In the genomic region with DNA sequence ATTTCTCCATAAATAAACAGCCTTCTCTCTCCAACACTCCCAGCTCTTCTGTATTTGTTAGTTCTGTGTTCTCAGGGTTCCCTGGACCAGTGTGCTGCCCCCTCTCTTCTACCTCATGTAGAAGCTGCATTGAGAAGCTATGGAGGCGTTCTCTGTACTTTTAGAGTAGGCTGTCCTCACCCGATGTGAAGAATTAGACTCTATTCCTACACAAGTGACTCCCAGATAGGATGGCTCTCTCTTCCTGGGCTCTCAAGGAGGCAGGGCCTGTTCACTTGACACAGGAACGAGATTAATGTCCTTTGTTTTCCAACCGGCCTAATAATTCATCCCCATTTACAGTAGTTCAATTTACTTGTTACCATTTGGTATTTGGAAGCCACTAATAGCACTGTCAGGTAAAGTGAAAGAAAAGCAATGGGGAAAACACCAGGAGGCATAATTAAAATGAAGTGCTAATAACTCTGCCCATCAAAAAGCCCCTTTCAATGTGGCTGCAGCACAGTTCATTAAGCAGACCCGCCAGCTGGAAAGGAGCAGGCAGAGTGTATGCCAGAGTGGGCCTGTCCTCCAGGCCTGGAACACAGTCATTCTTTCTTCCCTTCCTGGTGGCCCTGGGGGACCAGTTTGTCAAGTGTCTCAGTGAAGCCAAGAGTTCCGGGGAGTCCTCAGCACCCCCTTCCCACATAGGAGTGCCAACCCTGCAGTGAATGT, we compare ENCODE assay signal across 9 mouse cellular contexts.
DNase-seq lines count a peak whose midpoint lies in the region; ATAC-seq and TF ChIP-seq lines count a peak whose summit lies in the region.
"Had no signal": no experiment of that assay in that cellular context is flagged by ENCODE, and none has a peak within 500 bp of the region (broad histone marks: within the 10 kb centered on the region; RNA-seq: fewer than 3 reads in every experiment).

No protein-coding gene starts in this region.

- no peak overlapping the region for H3K9ac ChIP-seq in kidney, embryonic 14.5 days (ENCODE audit: low read depth, low read length)
- no peak overlapping the region for H3K9ac ChIP-seq in intestine, embryonic 16.5 days (ENCODE audit: low read depth, low read length)
- H3K9ac ChIP-seq: lung, embryonic 15.5 days had no signal

- peaks cover 9% of the 10 kb centered on the region; the same call in 1 of the 2 replicates for H3K4me1 ChIP-seq in kidney, embryonic 14.5 days (ENCODE audit: control insufficient read depth, insufficient read depth, low read length)
- H3K4me1 ChIP-seq in intestine, embryonic 16.5 days (ENCODE audit: control insufficient read depth, insufficient read depth, low read length) = no peaks in the 10 kb centered on the region
- H3K4me1 ChIP-seq in thymus, adult 2 months (replicated peaks; ENCODE audit: control insufficient read depth, insufficient read depth, low read length) = no peaks in the 10 kb centered on the region
- H3K4me1 ChIP-seq: lung, embryonic 15.5 days had no signal

- no peak for TF ChIP-seq POLR2A in thymus, adult 2 months (IDR thresholded peaks at IDR 0.05; ENCODE audit: control insufficient read depth, extremely low read depth, insufficient read depth, low read length, poor library complexity)

- H3K27ac ChIP-seq in kidney, embryonic 14.5 days (ENCODE audit: low read depth, low read length) = no peak overlapping the region
- no peak overlapping the region for H3K27ac ChIP-seq in intestine, embryonic 16.5 days (ENCODE audit: low read length)
- H3K27ac ChIP-seq in thymus, adult 2 months (ENCODE audit: control insufficient read depth, insufficient read depth, low read length) = no peak overlapping the region
- H3K27ac ChIP-seq: lung, embryonic 15.5 days had no signal

- ATAC-seq in kidney, embryonic 14.5 days (ENCODE audit: low FRiP score, low TSS enrichment) = peak; percentile 75
- no peak for ATAC-seq in megakaryocyte-erythroid progenitor cell, adult 5-6 weeks (replicated peaks; ENCODE audit: low FRiP score, low TSS enrichment, poor library complexity, severe bottlenecking)
- ATAC-seq in intestine, embryonic 16.5 days = no peak

- intact Hi-C loops in gastrocnemius, postnatal 14 days (cut with DNase I; ENCODE audit: low total_unique reads) = no loop called here

- no peaks in the 10 kb centered on the region for H3K9me3 ChIP-seq in kidney, embryonic 14.5 days (ENCODE audit: control insufficient read depth, low read length)
- no peaks in the 10 kb centered on the region for H3K9me3 ChIP-seq in intestine, embryonic 16.5 days (ENCODE audit: control insufficient read depth, low read length)
- H3K9me3 ChIP-seq: lung, embryonic 15.5 days had no signal

- H3K27me3 ChIP-seq in kidney, embryonic 14.5 days (ENCODE audit: control insufficient read depth, insufficient read depth, low read length) = no peaks in the 10 kb centered on the region
- no peaks in the 10 kb centered on the region for H3K27me3 ChIP-seq in intestine, embryonic 16.5 days (replicated peaks; ENCODE audit: control insufficient read depth, insufficient read depth, low read length)
- H3K27me3 ChIP-seq in thymus, adult 2 months (ENCODE audit: control insufficient read depth, insufficient read depth, low read length) = no peaks in the 10 kb centered on the region
- H3K27me3 ChIP-seq: lung, embryonic 15.5 days had no signal

- TF ChIP-seq CTCF in thymus, adult 2 months (IDR thresholded peaks at IDR 0.05; ENCODE audit: borderline replicate concordance, control insufficient read depth, extremely low read depth, insufficient read depth, low read length, poor library complexity) = no peak

- no peaks in the 10 kb centered on the region for H3K36me3 ChIP-seq in kidney, embryonic 14.5 days (ENCODE audit: control insufficient read depth, insufficient read depth, low read length)
- H3K36me3 ChIP-seq in intestine, embryonic 16.5 days (ENCODE audit: control insufficient read depth, insufficient read depth, low read length) = no peaks in the 10 kb centered on the region
- H3K36me3 ChIP-seq in thymus, adult 2 months (ENCODE audit: control insufficient read depth, insufficient read depth, low read length) = no peaks in the 10 kb centered on the region
- H3K36me3 ChIP-seq: lung, embryonic 15.5 days had no signal

- WGBS in kidney, embryonic 14.5 days = 18% methylated on average over 6 of the region's 6 CpGs
- WGBS in intestine, embryonic 16.5 days = 64% methylated on average over 6 of the region's 6 CpGs
- 87% methylated on average over 6 of the region's 6 CpGs for WGBS in thymus, adult 2 months

- H3K4me2 ChIP-seq in kidney, embryonic 14.5 days (replicated peaks; ENCODE audit: low read depth, low read length) = no peak overlapping the region
- H3K4me2 ChIP-seq in intestine, embryonic 16.5 days (ENCODE audit: low read depth, low read length) = no peak overlapping the region
- H3K4me2 ChIP-seq: lung, embryonic 15.5 days had no signal

- DNase-seq in kidney, adult 9 months = no peak
- peak; percentile 13 for DNase-seq in cerebellum, adult 9-10 months
- DNase-seq in gastrocnemius, postnatal 14 days = peak; percentile 11
- DNase-seq in layer of hippocampus, postnatal 14 days (ENCODE audit: low spot score in 2 of 2) = peak; percentile 40 to 74
- DNase-seq in thymus, adult 2 months = no peak

- H3K4me3 ChIP-seq in kidney, embryonic 14.5 days (ENCODE audit: low read length) = no peak overlapping the region
- H3K4me3 ChIP-seq in intestine, embryonic 16.5 days (ENCODE audit: low read length) = no peak overlapping the region
- H3K4me3 ChIP-seq in thymus, adult 2 months (ENCODE audit: control insufficient read depth, insufficient read depth, low read length) = no peak overlapping the region
- H3K4me3 ChIP-seq: lung, embryonic 15.5 days had no signal

Comparison
In these comparisons a context has a peak if more than half of its experiments do, and no peak if none do; other contexts are left out.
1. DNase-seq: peak in cerebellum, adult 9-10 months (single experiment), gastrocnemius, postnatal 14 days (single experiment) and layer of hippocampus, postnatal 14 days (2 of 2); none in kidney, adult 9 months (single experiment) and thymus, adult 2 months (single experiment).